Mouse (Mus musculus) neural tube, embryonic 14.5 days (tissue): Measurements from ENCODE around the gene Bmpr1a. TPM values are rescaled to one million over a fixed set of nuclear protein-coding genes. Genes with fewer than 3 reads are reported as not detected.
"Not testable (repeated sequence)": the region's sequence is repeated elsewhere in the genome, so short reads cannot be mapped to it uniquely, and the experiment has no call there.

ENCODE experiments used
- ATAC-seq: fragments of 200-750 bp; cut with Nextera tagmentation; 2 replicates; pipeline ENCODE4 v1.8.0; 2017; ENCODE audit warnings: low read depth, mild to moderate bottlenecking, moderate TSS enrichment, moderate library complexity
- H3K27ac ChIP-seq: fragments of 300-500 bp; sonication (generic); 2 replicates; pipeline ENCODE4 v1.5.1; 2014; ENCODE audit warnings: low read depth, mild to moderate bottlenecking, control low read depth, low read length, moderate library complexity, mixed read lengths
- H3K27me3 ChIP-seq: fragments of 300-500 bp; sonication (generic); 2 replicates; pipeline ENCODE4 v1.6.1; 2014; ENCODE audit warnings: low read length; ENCODE audit not compliant: control insufficient read depth, insufficient read depth
- H3K36me3 ChIP-seq: fragments of 300-500 bp; sonication (generic); 2 replicates; pipeline ENCODE4 v1.6.1; 2014; ENCODE audit warnings: low read length, mixed read lengths; ENCODE audit not compliant: control insufficient read depth, insufficient read depth
- H3K4me1 ChIP-seq: fragments of 300-500 bp; sonication (generic); 2 replicates; pipeline ENCODE4 v1.6.1; 2014; ENCODE audit warnings: low read length; ENCODE audit not compliant: control insufficient read depth, insufficient read depth
- H3K4me2 ChIP-seq: fragments of 300-500 bp; sonication (generic); 2 replicates; pipeline ENCODE4 v1.6.1; 2014; ENCODE audit warnings: mild to moderate bottlenecking, low read depth, low read length, control low read depth
- H3K4me3 ChIP-seq: fragments of 300-500 bp; sonication (generic); 2 replicates; pipeline ENCODE4 v1.5.1; 2014; ENCODE audit warnings: low read depth, low read length, control low read depth, mixed read lengths
- H3K9ac ChIP-seq: fragments of 300-500 bp; sonication (generic); replicated peaks from 2 replicates; pipeline ENCODE4 v1.6.1; 2014; ENCODE audit warnings: low read depth, mild to moderate bottlenecking, control low read depth, low read length, mixed read lengths
- H3K9me3 ChIP-seq: fragments of 300-500 bp; sonication (generic); 2 replicates; pipeline ENCODE4 v1.6.1; 2016; ENCODE audit warnings: low read length; ENCODE audit not compliant: control insufficient read depth
- WGBS: fragments of 180-500 bp; shearing (Covaris S2); extraction: QIAGEN DNeasy Blood & Tissue Kit; methylation state at CpG from one replicate; pipeline ENCODE4 v1.1.7; 2014; 5-methylcytosine and 5-hydroxymethylcytosine counted together
- polyA plus RNA-seq: library from polyadenylated mRNA; unstranded; fragments of >200 nt; fragmentation: Nextera tagmentation; extraction: Ambion mirVana; gene quantifications from 2 replicates; pipeline ENCODE4 v1.2.1, GENCODE M21; 2014

Bmpr1a gene
- polyA plus RNA-seq, 1 experiment from 2014 or later: 26.9 TPM

DNA sequence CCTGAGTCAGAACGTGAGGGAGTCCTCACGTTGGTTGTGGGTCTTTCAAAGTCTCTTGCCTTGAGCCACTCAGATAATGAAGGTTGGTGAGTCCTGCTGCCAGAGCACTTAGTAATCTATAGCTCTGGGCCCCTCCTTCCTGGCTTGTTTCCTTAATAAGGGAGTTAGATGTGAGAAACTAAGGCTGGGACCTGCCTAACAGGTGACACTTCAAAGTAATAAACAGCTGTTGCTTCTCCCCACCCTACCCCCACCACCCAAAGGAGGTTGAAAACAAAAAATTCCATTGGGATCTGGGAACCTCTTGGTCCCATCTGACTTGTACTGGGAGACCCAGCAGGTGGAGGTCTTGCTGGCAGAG is 138.0 kb downstream of the Bmpr1a start:
- Histone ChIP-seq H3K36me3 (no peaks in the 10 kb centered on the region), H3K4me1 (no peaks in the 10 kb centered on the region), H3K27ac (no peak overlapping the region), H3K4me2 (no peak overlapping the region), H3K9me3 (no peaks in the 10 kb centered on the region), H3K27me3 (no peaks in the 10 kb centered on the region), H3K9ac (no peak overlapping the region), H3K4me3 (no peak overlapping the region)
- no peak for ATAC-seq
- 91% methylated on average over 2 of the region's 2 CpGs for WGBS

DNA sequence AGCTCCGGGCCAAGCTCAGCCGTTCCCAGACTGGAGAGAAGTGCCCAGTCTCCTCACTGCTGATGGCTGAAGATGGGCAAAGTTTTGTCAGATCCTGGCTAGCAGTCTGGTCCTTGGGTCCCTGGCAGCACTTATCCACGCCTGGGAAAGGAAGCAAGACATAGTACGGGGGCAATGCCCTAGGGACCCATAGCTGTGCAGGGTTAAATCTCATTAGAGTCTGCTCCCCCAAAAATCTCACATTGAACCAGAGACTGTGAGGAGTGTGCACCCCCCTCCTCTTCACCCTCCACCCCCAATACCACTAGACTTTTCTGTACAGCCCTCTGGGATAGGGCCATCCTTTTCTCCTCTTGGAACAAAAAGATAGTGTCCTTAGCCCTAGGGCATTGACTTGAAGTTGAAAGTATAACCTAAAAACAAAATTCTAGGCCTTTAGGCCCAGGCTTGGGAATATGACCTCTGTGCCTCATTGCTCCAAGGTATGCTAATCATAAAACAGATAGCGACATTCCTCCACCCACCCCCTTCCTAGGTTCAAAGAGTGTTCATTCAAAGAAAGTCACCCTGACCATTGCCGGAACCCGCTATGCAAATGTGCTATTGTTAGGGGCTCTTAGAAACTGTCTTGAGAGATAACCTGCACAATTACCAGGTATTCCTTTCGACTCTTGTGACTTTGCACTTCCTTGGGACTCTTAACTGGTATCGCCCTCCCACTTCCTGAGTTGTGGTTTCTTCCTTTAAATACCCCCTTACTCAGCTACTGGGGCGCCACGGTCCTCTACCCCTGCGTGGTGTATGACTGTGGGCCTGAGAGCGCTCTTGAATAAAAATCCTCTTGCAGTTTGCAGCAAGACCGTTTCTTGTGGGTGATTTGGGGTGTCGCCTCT is 138.6 kb downstream of the Bmpr1a start:
- peak overlapping the region; percentile 86 for H3K4me2 ChIP-seq
- H3K4me1 ChIP-seq, H3K27me3 ChIP-seq, H3K27ac ChIP-seq, ATAC-seq, H3K9me3 ChIP-seq, H3K36me3 ChIP-seq: not testable (repeated sequence)
- H3K4me3 ChIP-seq: peak overlapping the region; percentile 37
- H3K9ac ChIP-seq: peak overlapping the region; percentile 54; the same call in 1 of the 2 replicates
- WGBS: 76% methylated on average over 15 of the region's 15 CpGs

DNA sequence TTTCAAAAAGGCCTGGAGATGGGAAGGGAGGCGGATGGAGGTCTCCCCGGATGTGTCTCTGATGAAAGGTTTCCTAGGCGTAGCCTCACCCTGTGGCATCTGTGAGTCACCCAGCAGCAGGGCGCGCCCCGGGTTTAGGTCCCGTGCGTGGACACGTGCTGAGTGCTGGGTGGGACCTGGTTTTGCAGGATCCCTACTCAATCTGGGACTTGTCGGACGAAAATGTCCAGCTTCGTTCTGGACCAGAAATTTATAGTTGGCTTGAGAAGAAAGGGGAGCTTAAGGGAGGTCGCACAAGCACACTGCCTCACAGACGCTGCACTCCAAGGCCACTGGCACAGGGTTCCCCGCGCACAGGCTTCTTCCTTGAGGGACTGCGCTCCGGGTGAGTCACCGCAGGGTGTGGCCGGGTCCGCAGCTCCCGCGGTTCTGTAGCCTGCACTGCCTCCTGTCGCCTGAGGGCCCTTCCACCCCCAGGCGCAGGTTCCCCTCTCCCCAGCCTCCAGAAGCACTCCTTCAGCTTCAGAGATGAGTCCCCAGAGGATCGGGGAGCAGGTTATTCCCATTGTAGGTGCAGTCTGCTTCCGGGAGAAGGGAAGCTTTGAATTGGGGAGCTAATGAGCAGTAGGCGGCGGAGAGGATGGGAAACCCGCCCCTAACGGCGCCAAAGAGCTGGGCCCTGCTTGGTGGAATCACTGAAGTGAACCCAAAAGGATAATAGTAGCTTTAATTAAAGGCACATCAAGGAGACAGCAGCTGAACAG is 139.5 kb downstream of the Bmpr1a start:
- no peaks in the 10 kb centered on the region for H3K4me1 ChIP-seq
- no peaks in the 10 kb centered on the region for H3K27me3 ChIP-seq
- 1% methylated on average over 32 of the region's 32 CpGs for WGBS
- ATAC-seq: peak; percentile 85
- peak overlapping the region; percentile 37 for H3K4me3 ChIP-seq
- no peak overlapping the region; the same call in 1 of the 2 replicates for H3K27ac ChIP-seq
- H3K4me2 ChIP-seq: peak overlapping the region; percentile 86
- H3K9ac ChIP-seq: peak overlapping the region; percentile 54
- H3K9me3 ChIP-seq: no peaks in the 10 kb centered on the region
- H3K36me3 ChIP-seq: no peaks in the 10 kb centered on the region

DNA sequence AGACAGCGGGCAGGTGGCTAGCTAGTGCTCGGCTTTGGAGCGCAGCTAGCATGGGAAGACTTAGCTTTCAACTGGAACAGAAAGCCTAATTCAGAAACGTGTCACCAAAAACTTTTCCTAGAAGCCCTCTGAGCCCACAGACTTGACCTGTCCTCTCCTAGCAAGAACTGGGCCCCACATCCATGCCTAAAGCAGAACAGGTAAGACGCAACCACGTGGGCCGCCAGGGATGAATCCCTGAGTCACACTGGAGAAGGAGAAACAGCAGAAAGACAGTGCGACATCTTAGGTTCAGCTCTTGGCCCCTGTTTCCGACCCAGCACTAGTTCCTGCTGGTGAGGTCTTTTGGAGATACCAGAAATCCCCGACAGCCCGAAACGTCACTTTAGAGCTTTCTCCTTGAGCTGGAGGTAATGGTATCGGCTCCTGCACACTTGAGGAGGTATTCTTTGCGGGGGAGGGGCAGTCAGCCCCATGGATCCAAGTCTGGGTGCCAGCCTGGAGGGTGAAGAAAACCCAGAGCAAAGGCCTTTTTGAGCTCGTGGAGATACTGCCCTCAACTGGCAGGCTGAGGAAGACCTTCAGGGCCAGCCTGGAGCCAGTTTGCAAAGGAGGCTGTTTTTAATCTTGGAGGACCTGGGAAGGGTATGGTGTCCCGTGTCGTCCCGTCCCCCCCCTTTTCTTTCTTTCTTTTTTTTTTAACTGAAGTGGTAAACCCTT is 140.3 kb downstream of the Bmpr1a start:
- H3K9me3 ChIP-seq: no peaks in the 10 kb centered on the region
- no peaks in the 10 kb centered on the region for H3K27me3 ChIP-seq
- peak; percentile 67; the same call in 1 of the 2 replicates for ATAC-seq
- no peaks in the 10 kb centered on the region for H3K36me3 ChIP-seq
- H3K27ac ChIP-seq: no peak overlapping the region
- peak overlapping the region; percentile 37 for H3K4me3 ChIP-seq
- H3K9ac ChIP-seq: peak overlapping the region; percentile 54; the same call in 1 of the 2 replicates
- WGBS: 32% methylated on average over 18 of the region's 18 CpGs
- H3K4me2 ChIP-seq: peak overlapping the region; percentile 86
- H3K4me1 ChIP-seq: no peaks in the 10 kb centered on the region

DNA sequence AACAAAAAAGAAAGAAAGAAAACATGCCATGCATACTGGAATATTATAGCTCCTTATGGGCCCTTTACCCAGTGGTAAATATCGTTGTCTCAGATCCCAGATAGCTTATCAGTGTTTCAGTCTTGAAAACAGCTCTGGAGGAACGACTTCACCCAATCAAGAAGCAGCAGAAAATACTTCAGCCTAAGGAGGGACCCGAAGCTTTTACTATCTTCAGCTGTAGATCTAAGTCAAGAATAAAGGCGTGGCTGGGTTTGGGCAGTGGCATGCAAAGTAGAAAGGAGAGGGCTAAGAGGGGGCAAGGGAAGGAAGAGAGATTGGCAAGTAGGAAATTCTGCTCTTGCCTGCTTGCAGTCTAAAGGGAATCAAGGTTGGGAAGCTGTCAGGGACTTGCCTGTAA is 141.0 kb downstream of the Bmpr1a start:
- H3K9me3 ChIP-seq: no peaks in the 10 kb centered on the region
- H3K4me2 ChIP-seq: no peak overlapping the region
- WGBS: 85% methylated on average over 4 of the region's 4 CpGs
- no peaks in the 10 kb centered on the region for H3K36me3 ChIP-seq
- H3K27ac ChIP-seq: no peak overlapping the region
- no peak overlapping the region for H3K9ac ChIP-seq
- no peaks in the 10 kb centered on the region for H3K4me1 ChIP-seq
- ATAC-seq: no peak
- H3K4me3 ChIP-seq: no peak overlapping the region
- no peaks in the 10 kb centered on the region for H3K27me3 ChIP-seq

Other genes starting within 250 kb of the Bmpr1a start
- 5.1 and 8.0 TPM in 2 replicates for gene Shld2, start 192.8 kb downstream of the Bmpr1a start, polyA plus RNA-seq
- 145 and 152 TPM in 2 replicates for gene Glud1, start 192.6 kb downstream of the Bmpr1a start, polyA plus RNA-seq
- gene Fam25c, start 147.9 kb downstream of the Bmpr1a start, polyA plus RNA-seq: not detected in 2 replicates
- 279 and 514 TPM in 2 replicates for gene Sncg, start 128.6 kb downstream of the Bmpr1a start, polyA plus RNA-seq
- gene Mmrn2, start 127.9 kb downstream of the Bmpr1a start, polyA plus RNA-seq: 2.4 and 4.3 TPM in 2 replicates
- gene 9230112D13Rik, start 19.5 kb upstream of the Bmpr1a start, polyA plus RNA-seq: not detected in 2 replicates
- gene Ldb3, start 85.3 kb upstream of the Bmpr1a start, polyA plus RNA-seq: 0.57 and 0.91 TPM in 2 replicates
- not detected in 2 replicates for gene Opn4, start 96.8 kb upstream of the Bmpr1a start, polyA plus RNA-seq
- gene Wapl, start 170.6 kb upstream of the Bmpr1a start, polyA plus RNA-seq: 15.4 and 18.5 TPM in 2 replicates